Mouse (Mus musculus): Measurements from ENCODE around the gene Tnks2.

GRCm38 (mm10) chr19:36796931-36797330 is 37.1 kb upstream of the Tnks2 start:
- TF ChIP-seq CTCF (IDR thresholded peaks at IDR 0.05; ENCODE audit: low read depth) (no peak), EP300 (IDR thresholded peaks at IDR 0.05; ENCODE audit: low read depth) (no peak)

Data from liver, embryonic 14.5 days (tissue).